Mouse (Mus musculus): ENCODE results near the gene Nr3c2. TPM values are rescaled to one million over a fixed set of nuclear protein-coding genes. Genes with fewer than 3 reads are reported as not detected.

Gene Nr3c2
- total RNA-seq, 1 experiment: 1.4 TPM

DNA sequence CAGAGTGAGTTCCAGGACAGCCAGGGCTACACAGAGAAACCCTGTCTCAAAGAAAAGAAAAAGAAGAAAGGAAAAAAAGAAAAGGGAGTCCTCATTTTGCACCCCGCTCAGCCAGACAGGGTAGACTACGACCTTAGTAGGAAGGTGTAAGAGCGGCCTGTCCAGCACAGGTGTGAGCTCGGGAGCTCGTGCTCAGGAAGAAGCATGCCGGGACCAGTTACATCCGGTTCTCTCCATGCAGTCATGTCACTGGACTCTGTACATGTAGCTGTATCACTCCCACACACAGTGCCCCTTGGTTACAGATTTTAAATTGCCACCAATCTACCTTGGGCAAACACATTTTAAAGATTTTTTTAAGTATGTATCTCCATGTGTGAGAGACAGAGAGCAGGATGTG lies 203.6 kb downstream of the Nr3c2 start:
- Histone ChIP-seq H3K36me3 (ENCODE audit: control insufficient read depth, insufficient read depth, low read length, poor library complexity, severe bottlenecking) (no peaks in the 10 kb centered on the region), H3K27ac (ENCODE audit: insufficient read depth, low read depth, low read length, poor library complexity, severe bottlenecking) (no peak overlapping the region), H3K4me1 (ENCODE audit: control insufficient read depth in 2 of 2, insufficient read depth in 2 of 2, low read length in 2 of 2, poor library complexity in 1 of 2) (no peaks in the 10 kb centered on the region), H3K4me3 (ENCODE audit: insufficient read depth in 1 of 2, low read depth in 1 of 2, low read length in 2 of 2, poor library complexity in 1 of 2, severe bottlenecking in 1 of 2) (no peak overlapping the region), H3K9ac (ENCODE audit: insufficient read depth, low read depth, low read length, poor library complexity, severe bottlenecking) (no peak overlapping the region), H3K9me3 (ENCODE audit: control insufficient read depth, insufficient read depth, low read depth, low read length) (no peaks in the 10 kb centered on the region)
- TF ChIP-seq CHD2 (IDR thresholded peaks at IDR 0.05; ENCODE audit: low read depth, low read length) (no peak), HCFC1 (IDR thresholded peaks at IDR 0.05; ENCODE audit: borderline replicate concordance, insufficient read depth, low read length) (no peak), ZC3H11A (IDR thresholded peaks at IDR 0.05; ENCODE audit: borderline replicate concordance, low read depth, low read length) (no peak), ZNF384 (IDR thresholded peaks at IDR 0.05; ENCODE audit: low read depth, low read length) (no peak), MAFK (IDR thresholded peaks at IDR 0.05; ENCODE audit: insufficient read depth, low read depth, low read length) (no peak)
- in situ Hi-C loops (cut with MboI; ENCODE audit: low sequenced_read_pairs in 2 of 2, unreplicated experiment in 2 of 2): no loop called here
- no peak for DNase-seq (ENCODE audit: low read depth, low spot score)

DNA sequence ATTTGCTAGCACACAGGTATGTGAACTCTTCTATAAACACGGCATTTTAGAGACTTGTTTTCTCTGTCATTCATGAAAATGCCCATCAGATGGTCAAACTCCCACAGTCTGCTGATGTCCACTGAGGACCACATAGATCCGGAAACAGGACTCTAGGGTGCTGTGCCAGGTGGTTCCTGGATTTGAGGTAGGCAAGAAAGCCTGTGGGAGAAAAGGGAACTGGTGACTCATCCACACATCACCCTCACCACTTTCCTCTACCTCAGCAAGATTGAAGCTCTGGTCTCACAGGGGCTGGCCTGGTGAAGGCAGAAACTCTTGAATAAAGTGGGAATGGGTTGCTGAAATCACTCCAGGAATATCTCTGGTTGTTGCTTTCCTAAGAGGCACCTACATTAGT lies 213.5 kb downstream of the Nr3c2 start:
- Histone ChIP-seq H3K4me1 (ENCODE audit: control insufficient read depth in 2 of 2, insufficient read depth in 2 of 2, low read length in 2 of 2, poor library complexity in 1 of 2) (no peaks in the 10 kb centered on the region), H3K9me3 (ENCODE audit: control insufficient read depth, insufficient read depth, low read depth, low read length) (no peaks in the 10 kb centered on the region), H3K9ac (ENCODE audit: insufficient read depth, low read depth, low read length, poor library complexity, severe bottlenecking) (no peak overlapping the region), H3K27ac (ENCODE audit: insufficient read depth, low read depth, low read length, poor library complexity, severe bottlenecking) (no peak overlapping the region), H3K4me3 (ENCODE audit: insufficient read depth in 1 of 2, low read depth in 1 of 2, low read length in 2 of 2, poor library complexity in 1 of 2, severe bottlenecking in 1 of 2) (no peak overlapping the region), H3K36me3 (ENCODE audit: control insufficient read depth, insufficient read depth, low read length, poor library complexity, severe bottlenecking) (no peaks in the 10 kb centered on the region)
- TF ChIP-seq ZNF384 (IDR thresholded peaks at IDR 0.05; ENCODE audit: low read depth, low read length): no peak
- TF ChIP-seq MAFK (IDR thresholded peaks at IDR 0.05; ENCODE audit: insufficient read depth, low read depth, low read length): no peak
- TF ChIP-seq HCFC1 (IDR thresholded peaks at IDR 0.05; ENCODE audit: borderline replicate concordance, insufficient read depth, low read length): no peak
- no peak for TF ChIP-seq ZC3H11A (IDR thresholded peaks at IDR 0.05; ENCODE audit: borderline replicate concordance, low read depth, low read length)
- in situ Hi-C loops (cut with MboI; ENCODE audit: low sequenced_read_pairs in 2 of 2, unreplicated experiment in 2 of 2): no loop called here
- DNase-seq (ENCODE audit: low read depth, low spot score): no peak

DNA sequence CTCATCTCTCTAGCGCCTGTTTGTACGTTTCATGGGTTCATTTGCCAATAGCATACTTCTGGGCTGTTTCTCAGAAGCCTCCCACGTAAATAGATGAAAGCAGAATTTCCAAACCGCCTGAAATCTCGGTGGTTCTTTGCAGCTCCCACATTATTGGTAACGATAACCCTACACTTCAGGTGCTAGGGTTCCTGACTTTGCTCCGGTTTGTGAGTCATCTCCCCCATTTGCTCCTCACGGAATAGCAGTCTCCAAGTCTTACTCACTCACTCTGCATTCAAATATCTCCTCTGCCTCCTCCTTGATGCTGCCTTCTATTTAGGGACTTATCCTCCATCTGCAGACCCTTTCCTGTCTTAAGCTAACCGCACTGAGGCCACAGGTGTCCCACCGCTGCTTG lies 215.5 kb downstream of the Nr3c2 start:
- Histone ChIP-seq H3K4me1 (ENCODE audit: control insufficient read depth in 2 of 2, insufficient read depth in 2 of 2, low read length in 2 of 2, poor library complexity in 1 of 2) (no peaks in the 10 kb centered on the region), H3K4me3 (ENCODE audit: insufficient read depth in 1 of 2, low read depth in 1 of 2, low read length in 2 of 2, poor library complexity in 1 of 2, severe bottlenecking in 1 of 2) (no peak overlapping the region), H3K9me3 (ENCODE audit: control insufficient read depth, insufficient read depth, low read depth, low read length) (no peaks in the 10 kb centered on the region), H3K27ac (ENCODE audit: insufficient read depth, low read depth, low read length, poor library complexity, severe bottlenecking) (no peak overlapping the region), H3K9ac (ENCODE audit: insufficient read depth, low read depth, low read length, poor library complexity, severe bottlenecking) (no peak overlapping the region), H3K36me3 (ENCODE audit: control insufficient read depth, insufficient read depth, low read length, poor library complexity, severe bottlenecking) (no peaks in the 10 kb centered on the region)
- in situ Hi-C loops (cut with MboI; ENCODE audit: low sequenced_read_pairs in 2 of 2, unreplicated experiment in 2 of 2): no loop called here
- no peak for DNase-seq (ENCODE audit: low read depth, low spot score)
- TF ChIP-seq MAFK (IDR thresholded peaks at IDR 0.05; ENCODE audit: insufficient read depth, low read depth, low read length) (no peak), CHD2 (IDR thresholded peaks at IDR 0.05; ENCODE audit: low read depth, low read length) (no peak), HCFC1 (IDR thresholded peaks at IDR 0.05; ENCODE audit: borderline replicate concordance, insufficient read depth, low read length) (no peak), ZNF384 (IDR thresholded peaks at IDR 0.05; ENCODE audit: low read depth, low read length) (no peak), ZC3H11A (IDR thresholded peaks at IDR 0.05; ENCODE audit: borderline replicate concordance, low read depth, low read length) (no peak)

DNA sequence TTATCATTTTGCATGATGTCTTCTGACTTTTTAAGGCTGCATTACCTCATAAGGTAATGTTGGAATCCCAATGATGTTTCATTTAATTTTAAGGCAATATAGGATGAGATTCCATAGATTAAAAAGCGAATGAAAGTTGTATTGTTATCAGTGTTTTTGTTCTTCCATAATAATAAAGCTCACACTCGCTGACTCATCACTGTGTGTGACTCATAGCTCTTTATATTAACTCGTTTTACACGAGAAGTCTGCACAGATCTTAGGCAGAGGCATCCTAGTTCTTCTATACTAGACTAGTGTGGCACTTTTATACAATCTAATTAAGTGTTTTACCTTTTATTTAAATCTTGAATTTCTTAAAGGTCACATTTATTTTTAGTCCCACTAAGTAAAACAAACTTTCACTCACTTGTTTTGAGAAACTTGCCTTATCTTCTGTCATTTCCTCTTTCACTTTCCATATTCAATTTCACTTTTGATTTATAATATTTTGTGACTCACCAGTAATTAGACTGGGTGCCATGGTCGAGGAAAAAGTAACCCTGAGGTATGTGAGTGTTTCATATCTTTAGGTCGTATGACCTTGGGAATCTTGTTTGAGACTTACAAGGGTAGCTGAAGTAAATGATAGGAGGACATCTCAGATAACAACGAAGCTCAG lies 217.3 kb downstream of the Nr3c2 start:
- Histone ChIP-seq H3K27ac (ENCODE audit: insufficient read depth, low read depth, low read length, poor library complexity, severe bottlenecking) (no peak overlapping the region), H3K4me3 (ENCODE audit: insufficient read depth in 1 of 2, low read depth in 1 of 2, low read length in 2 of 2, poor library complexity in 1 of 2, severe bottlenecking in 1 of 2) (no peak overlapping the region)
- TF ChIP-seq ZNF384 (IDR thresholded peaks at IDR 0.05; ENCODE audit: low read depth, low read length): no peak
- no peak for TF ChIP-seq ZC3H11A (IDR thresholded peaks at IDR 0.05; ENCODE audit: borderline replicate concordance, low read depth, low read length)
- TF ChIP-seq MAFK (IDR thresholded peaks at IDR 0.05; ENCODE audit: insufficient read depth, low read depth, low read length): no peak
- TF ChIP-seq HCFC1 (IDR thresholded peaks at IDR 0.05; ENCODE audit: borderline replicate concordance, insufficient read depth, low read length): no peak
- no peak for TF ChIP-seq CHD2 (IDR thresholded peaks at IDR 0.05; ENCODE audit: low read depth, low read length)

More for the DNA sequence above, 217.3 kb downstream of the Nr3c2 start:
- Histone ChIP-seq H3K9me3 (ENCODE audit: control insufficient read depth, insufficient read depth, low read depth, low read length) (no peaks in the 10 kb centered on the region), H3K9ac (ENCODE audit: insufficient read depth, low read depth, low read length, poor library complexity, severe bottlenecking) (no peak overlapping the region), H3K4me1 (ENCODE audit: control insufficient read depth in 2 of 2, insufficient read depth in 2 of 2, low read length in 2 of 2, poor library complexity in 1 of 2) (no peaks in the 10 kb centered on the region), H3K36me3 (ENCODE audit: control insufficient read depth, insufficient read depth, low read length, poor library complexity, severe bottlenecking) (no peaks in the 10 kb centered on the region)
- no peak for DNase-seq (ENCODE audit: low read depth, low spot score)
- in situ Hi-C loops (cut with MboI; ENCODE audit: low sequenced_read_pairs in 2 of 2, unreplicated experiment in 2 of 2): no loop called here
